Mouse (Mus musculus): ENCODE data around the gene Cd59a.
"Not testable (repeated sequence)": the region's sequence is repeated elsewhere in the genome, so short reads cannot be mapped to it uniquely, and the experiment has no call there.

Cd59a gene

DNA sequence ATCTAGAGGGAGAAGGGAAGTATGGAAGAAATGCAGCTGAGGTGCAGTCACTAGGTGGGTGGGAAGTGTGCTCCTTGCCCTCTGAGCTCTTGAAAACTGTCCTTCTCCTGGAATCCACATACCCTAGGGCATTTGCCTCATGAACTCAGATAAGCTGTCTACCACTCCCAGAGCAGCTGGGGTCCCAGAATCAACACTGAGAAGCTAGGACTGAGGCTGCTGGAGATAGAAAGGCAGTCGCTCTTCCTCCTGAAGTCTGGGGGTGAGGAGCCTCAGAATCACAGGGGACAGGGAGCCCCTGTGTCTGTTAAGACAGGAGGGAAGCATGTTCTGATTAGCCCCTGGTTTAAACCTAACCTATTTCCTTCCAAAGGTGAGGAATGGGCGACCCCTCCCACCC is 13.9 kb downstream of the Cd59a start:
- no peak for DNase-seq (ENCODE audit: low spot score)

- no peak for DNase-seq (ENCODE audit: low spot score)
These were observed 14.4 kb downstream of the Cd59a start for GRCm38 (mm10) chr2:104110031-104110430.

GRCm38 (mm10) chr2:104111170-104111797 is 15.7 kb downstream of the Cd59a start:
- DNase-seq (ENCODE audit: low spot score), result not testable (repeated sequence)

DNA sequence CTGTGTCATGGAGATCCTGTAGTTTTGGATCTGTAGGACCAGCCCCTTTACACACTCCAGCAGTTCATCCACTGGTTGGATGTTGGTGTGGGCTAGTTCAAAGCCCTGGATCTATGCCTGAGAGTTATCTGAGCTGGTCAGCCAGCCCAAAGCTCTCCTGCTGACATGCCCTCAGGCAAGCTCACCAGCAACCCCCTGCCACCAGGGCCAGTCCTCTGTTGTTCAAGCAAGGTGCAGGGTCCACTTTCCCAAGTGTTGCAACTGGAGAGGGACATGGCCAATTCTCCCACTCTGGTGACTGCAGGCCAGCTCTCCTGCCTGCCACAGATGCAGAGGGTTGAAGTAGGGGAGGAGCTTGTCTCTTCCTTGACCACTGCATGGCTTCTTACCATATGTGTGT is 18.0 kb downstream of the Cd59a start:
- not testable (repeated sequence) for DNase-seq (ENCODE audit: low spot score)

DNA sequence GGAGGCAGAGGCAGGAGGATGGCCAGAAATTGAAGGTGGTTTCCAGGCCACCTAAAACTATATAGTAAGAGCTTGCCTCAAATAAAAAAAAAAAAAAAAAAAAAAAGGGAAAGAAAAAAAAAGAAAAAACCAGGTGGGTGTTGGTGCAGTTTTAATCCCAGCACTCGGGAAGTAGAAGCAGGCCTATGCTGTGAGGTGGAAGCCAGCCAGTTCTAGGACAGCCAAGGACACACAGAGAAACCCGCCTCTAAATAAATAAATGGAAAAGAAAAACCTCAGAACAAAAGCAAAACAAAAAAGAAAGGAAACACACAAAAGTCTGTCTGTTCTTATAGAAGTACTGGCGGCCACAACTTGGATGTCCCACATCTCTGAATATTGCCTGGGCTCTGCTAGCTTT is 19.3 kb downstream of the Cd59a start:
- no peak for DNase-seq (ENCODE audit: low spot score)

DNA sequence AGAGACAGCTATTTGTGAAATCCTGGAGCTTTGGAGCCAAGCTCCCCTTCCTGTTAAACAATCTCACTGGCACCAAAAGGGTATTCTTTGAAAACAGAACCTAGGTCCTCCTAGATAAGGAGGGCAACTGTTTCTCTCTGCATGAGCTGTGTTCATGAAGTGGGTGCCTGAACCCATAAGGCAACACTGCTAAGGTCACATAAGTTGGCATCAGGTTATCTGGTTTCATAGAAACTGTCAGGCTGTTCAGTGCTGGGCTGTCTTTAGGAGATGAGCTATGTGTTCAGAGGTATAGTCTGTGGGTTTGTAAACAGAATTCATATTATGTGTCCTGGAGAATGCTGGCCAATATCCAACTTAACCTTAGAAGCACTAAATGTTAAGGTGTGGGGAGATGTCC is 21.6 kb downstream of the Cd59a start:
- DNase-seq (ENCODE audit: low spot score), result not testable (repeated sequence)

DNA sequence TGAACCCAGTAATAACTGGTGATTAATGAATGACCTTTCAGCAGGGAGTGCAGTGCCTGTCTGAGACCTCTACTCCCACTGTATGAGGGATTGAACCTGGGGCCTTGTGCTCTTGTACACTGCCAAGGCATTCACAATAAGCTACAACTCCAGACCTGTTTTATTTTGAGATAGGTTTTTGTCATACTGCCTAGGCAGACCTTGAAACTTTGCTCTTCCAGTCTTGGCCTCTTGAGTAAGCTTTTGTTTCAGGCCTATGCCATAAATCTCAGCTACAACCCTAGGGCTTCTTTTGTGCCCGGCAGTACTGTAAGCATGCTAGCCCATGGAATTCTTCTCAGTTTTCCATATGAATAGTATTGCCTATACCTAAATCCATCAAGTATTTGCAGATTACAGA is 23.5 kb downstream of the Cd59a start:
- DNase-seq (ENCODE audit: low spot score), result no peak

DNA sequence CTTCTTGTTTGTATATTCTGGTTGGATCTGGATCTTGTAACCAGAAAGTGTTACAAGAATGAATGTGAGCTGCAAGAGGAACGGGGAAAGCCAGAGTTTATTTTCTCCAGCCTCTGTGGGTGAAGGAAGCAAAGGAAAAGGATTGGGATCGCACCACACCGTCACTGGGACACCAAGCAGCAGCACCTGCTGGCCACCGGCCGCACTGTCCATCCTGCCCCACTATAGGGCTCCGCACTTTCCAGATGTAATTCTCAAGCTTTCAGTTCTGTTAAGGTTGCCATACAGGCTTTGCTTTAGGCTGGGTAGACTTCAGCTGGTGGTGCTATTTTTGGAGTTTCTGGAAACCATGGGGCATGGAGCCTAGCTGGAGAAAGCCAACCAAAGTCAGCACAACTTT is 24.7 kb downstream of the Cd59a start:
- no peak for DNase-seq (ENCODE audit: low spot score)

DNA sequence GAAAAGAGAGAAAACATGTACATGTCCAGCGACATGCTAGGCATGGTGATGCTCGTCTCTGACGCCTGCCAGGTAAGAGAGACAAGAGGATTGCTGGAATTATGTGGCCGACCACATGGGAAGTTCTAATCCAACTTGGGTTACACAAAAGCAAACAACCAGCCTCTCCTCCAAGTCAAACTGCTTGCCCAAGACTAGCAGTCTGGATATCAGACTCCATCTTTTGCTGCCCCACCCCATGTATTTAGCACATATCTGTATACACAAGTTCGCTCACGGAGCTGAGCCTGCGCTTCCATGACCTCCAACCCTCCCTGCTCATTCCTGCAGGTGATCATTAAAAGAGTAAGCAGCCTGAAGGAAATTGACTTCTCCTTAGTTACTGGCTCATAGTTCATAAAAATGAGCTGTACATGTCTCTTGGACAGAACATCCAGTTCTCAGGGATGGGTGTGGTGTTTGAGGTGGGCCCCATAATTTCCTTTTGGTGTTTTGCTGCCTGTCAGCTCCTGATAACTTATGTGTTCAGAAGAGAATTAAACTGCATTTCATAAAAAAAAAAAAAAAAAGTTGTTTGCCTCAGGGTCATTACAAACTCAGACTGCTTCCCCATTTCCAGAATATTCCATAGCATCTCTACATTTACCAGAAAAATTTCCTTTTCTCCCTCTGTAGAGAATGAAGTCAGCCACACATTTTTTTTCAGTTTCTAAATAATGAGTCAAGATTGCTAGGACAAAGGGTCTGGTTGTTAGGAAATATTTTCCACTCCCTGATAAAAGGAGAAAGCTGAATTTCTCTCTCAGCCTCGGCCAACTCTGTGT is 26.3 kb downstream of the Cd59a start:
- peak; percentile 67 for DNase-seq (ENCODE audit: low spot score)

GRCm38 (mm10) chr2:104122505-104123378 is 27.1 kb downstream of the Cd59a start, which contains the start of gene A930018P22Rik:
TSS of gene A930018P22Rik (plus strand) at chr2:104122769.
- peak; percentile 98 for DNase-seq (ENCODE audit: low spot score)

GRCm38 (mm10) chr2:104123540-104123939 is 27.9 kb downstream of the Cd59a start:
- no peak for DNase-seq (ENCODE audit: low spot score)

DNA sequence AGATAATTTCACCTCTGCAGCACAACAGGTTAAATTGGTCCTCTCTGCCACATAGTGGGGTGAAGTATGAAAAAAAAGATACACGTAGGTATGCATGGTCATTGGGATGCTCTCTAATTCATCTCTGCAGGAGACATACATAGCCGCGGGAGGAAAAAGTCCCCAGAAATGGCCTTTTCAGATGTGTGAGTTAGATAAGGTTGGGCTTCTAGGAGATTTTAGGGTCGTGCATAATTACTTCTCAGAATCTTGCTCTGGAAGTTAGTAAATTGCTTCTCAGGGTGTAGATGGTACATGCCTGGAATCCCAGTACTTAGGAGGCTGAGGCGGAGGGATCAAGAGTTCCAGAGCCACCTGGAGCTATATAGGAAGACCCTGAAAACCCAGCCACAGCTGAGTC is 28.5 kb downstream of the Cd59a start:
- no peak for DNase-seq (ENCODE audit: low spot score)

DNA sequence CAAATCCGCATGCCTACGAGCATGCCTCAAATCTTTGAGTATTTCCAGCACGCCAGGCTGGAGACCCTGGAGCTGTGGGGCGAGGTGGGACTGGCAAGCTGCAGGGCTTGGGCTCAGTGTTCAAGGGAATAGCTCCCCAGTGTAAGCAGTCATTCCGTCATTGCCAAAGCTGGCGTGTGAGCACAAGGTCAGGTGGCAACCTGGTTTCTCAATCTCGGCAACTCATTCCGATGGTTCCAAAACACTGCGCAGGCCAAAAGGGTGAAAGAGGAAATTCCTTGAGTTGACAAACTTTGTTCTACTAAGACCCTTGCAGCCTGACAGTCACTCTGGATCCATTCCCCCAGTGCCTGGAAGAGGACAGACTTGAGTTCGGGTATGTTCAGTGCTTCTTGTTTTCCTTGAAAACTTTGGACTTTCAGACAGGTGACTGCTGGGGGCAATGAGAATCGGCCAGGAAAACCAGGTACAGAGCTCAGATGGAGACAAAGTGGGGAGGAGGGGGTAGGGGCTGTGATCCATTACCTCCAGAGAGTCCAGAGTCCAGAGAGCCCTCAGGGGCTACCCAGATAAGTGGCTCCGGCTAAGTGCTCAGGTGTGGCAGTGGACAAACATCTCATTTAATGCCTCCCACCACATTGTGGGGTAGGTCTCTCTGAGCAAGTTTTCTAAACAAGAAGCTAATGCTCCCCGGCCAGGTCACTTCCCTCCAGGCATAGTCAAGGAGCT is 33.4 kb downstream of the Cd59a start:
- no peak for DNase-seq (ENCODE audit: low spot score)

DNA sequence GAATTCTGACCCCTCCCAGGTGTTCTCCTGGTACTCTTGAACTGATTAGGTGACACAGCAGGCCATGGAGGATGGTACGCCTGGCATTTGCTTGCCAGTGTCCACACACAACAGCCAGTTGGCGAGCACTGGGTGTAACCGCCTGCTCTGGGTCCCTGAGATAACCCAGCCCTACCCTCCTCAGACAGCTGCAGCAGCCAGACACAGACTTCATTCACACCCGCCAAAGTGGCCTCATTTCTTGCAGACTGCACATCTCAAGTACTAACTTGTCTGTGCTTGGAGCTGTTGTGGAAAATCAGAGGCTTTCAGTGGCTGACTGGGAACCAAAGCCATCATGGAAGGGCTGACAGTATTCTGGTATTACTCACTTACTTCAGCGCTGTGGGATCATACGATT is 34.6 kb downstream of the Cd59a start:
- DNase-seq (ENCODE audit: low spot score), result peak; percentile 42

DNA sequence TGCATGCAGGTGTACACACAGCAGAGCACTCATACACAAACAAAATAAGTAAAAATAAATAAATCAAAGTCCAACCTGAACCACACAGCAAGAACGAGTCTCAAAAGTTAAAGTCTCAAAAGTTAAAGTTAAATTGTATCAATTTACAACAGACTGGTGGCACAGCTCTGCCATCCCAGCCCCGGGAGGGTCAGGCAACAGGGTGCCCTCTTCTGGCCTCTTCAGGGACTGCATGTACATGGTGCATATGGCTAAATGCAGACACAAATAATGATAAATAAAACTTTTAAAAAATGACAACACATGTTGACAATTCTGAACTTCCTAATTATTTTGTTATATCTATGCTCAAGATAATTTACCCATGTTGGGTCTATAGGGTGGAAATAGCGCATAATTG is 35.4 kb downstream of the Cd59a start:
- DNase-seq (ENCODE audit: low spot score), result no peak

- DNase-seq (ENCODE audit: low spot score), result no peak
These were observed 36.8 kb downstream of the Cd59a start for GRCm38 (mm10) chr2:104132266-104132859.

DNA sequence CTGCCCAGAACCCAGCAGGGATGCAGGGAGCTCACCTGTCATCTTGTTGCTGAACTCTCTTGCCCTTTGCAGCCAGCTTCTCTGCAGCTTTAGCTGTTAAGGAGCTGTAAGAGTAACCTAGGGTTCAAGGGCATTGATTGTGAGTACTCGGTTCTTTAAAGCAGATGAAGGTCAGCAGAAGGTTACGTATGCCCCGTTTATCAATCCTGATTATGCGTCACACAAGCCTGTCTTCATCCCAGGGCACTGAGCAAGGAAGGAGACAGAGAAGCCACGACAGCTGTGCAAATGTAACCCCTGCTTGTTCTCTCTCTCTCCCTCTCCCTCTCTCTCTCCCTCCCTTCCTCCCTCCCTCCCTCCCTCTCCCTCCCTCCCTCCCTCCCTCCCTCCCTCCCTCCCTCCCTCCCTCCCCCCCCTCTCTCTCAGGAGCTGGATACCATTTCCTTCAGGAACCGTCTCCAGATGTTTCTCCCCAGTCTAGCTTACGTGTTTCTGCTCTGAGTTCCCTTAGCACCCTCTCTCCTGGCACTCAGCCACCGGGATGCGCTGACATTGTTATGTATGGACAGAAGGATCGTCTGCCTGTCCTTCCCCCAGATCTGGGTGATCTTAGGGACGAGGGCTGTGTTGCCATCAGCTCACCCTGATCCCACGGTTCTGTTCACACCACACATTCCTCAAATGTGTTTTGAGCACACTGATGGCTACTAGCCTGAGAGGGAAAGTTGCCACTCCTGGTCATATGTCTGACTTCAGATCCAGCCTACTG is 37.6 kb downstream of the Cd59a start:
- no peak for DNase-seq (ENCODE audit: low spot score)

DNA sequence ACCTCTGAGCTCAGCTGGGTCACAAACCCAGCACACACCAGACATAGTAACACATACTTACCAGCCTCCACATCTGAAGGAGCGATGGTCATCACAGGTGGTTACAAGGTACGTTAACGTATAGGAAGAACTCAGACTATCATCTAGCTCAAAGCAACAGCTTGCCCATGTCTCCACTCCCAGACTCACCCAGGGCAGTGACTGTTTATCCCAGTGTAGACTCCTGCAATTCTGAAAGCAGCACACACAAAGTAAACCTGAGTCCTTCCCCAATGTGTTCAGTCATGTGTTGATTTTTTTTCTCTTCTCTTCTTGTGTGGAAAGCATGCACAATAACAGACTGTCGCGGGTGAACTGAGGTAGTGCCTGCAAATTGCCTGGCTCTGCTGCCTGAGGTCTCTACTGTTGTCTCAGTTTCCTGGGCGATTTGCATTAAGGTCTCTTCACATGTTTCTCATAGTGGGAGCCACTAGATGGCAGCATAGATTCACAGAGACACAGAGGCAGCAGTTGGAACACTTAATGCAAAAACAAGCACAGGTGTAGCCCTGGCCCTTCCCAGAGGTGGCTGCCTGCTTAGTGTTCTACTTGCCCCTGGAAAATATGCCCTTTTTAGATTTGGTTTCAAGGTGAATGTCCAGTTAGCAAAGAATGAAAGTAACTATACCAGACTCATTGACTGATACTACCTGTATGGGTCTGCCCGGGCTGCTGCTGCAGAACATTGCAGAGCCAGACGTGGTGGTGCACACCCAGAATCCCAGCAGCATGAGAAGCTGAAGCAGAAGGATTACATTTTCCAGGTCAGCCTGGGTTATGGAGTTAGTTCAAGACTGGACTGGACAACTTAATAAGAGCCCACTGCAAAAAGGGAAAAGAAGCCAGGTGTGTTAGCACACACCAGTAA is 38.8 kb downstream of the Cd59a start:
- DNase-seq (ENCODE audit: low spot score), result peak; percentile 44

- no peak for DNase-seq (ENCODE audit: low spot score)
These were observed 40.3 kb downstream of the Cd59a start for GRCm38 (mm10) chr2:104135920-104136319.

- DNase-seq (ENCODE audit: low spot score), result no peak
These were observed 46.5 kb downstream of the Cd59a start for GRCm38 (mm10) chr2:104142140-104142539.

All from spleen, adult 12 weeks (tissue).